Mouse (Mus musculus): ENCODE results near the gene Ets2. TPM values are rescaled to one million over a fixed set of nuclear protein-coding genes. Genes with fewer than 3 reads are reported as not detected.

Gene Ets2
- total and polyA plus RNA-seq, 3 experiments, result 49.4 to 138 (median 74.7) TPM

GRCm38 (mm10) chr16:95749291-95750103, 47.6 kb downstream of the Ets2 start:
- Histone ChIP-seq H3K27me3 (ENCODE audit: insufficient read depth, low read length) (peaks cover 14% of the 10 kb centered on the region), H3K36me3 (replicated peaks) (no peaks in the 10 kb centered on the region), H3K9me3 (replicated peaks) (no peaks in the 10 kb centered on the region), H3K4me1 (ENCODE audit: insufficient read depth, low read depth, low read length) (peaks cover 21% of the 10 kb centered on the region), H3K4me3 (ENCODE audit: low read depth, low read length) (no peak overlapping the region)
- TF ChIP-seq POLR2AphosphoS5 (IDR thresholded peaks at IDR 0.05; ENCODE audit: insufficient replicate concordance, low read depth, low read length) (no peak), GATA1 (IDR thresholded peaks at IDR 0.05; ENCODE audit: borderline replicate concordance, low read length) (no peak), CTCF (IDR thresholded peaks at IDR 0.05; ENCODE audit: low read depth, low read length) (no peak), GATA2 (IDR thresholded peaks at IDR 0.05; ENCODE audit: borderline replicate concordance, low read depth, low read length) (no peak), TAL1 (conservative IDR thresholded peaks at IDR 0.05; ENCODE audit: low read depth, low read length) (no peak)
- DNase-seq (ENCODE audit: low spot score) (no peak), ATAC-seq (ENCODE audit: extremely low read depth, insufficient number of reproducible peaks, low FRiP score, poor library complexity, severe bottlenecking) (no peak)

- Histone ChIP-seq H3K4me1 (ENCODE audit: insufficient read depth, low read depth, low read length) (peaks cover 21% of the 10 kb centered on the region), H3K9me3 (replicated peaks) (no peaks in the 10 kb centered on the region), H3K27me3 (ENCODE audit: insufficient read depth, low read length) (peaks cover 14% of the 10 kb centered on the region), H3K4me3 (ENCODE audit: low read depth, low read length) (no peak overlapping the region), H3K36me3 (replicated peaks) (no peaks in the 10 kb centered on the region)
- ATAC-seq (ENCODE audit: extremely low read depth, insufficient number of reproducible peaks, low FRiP score, poor library complexity, severe bottlenecking) (peak; percentile 22; the same call in 1 of the 2 replicates), DNase-seq (ENCODE audit: low spot score) (no peak)
- TF ChIP-seq GATA2 (IDR thresholded peaks at IDR 0.05; ENCODE audit: borderline replicate concordance, low read depth, low read length) (no peak), TAL1 (conservative IDR thresholded peaks at IDR 0.05; ENCODE audit: low read depth, low read length) (no peak), GATA1 (IDR thresholded peaks at IDR 0.05; ENCODE audit: borderline replicate concordance, low read length) (no peak), POLR2AphosphoS5 (IDR thresholded peaks at IDR 0.05; ENCODE audit: insufficient replicate concordance, low read depth, low read length) (no peak), CTCF (IDR thresholded peaks at IDR 0.05; ENCODE audit: low read depth, low read length) (no peak)
These were observed 48.3 kb downstream of the Ets2 start for GRCm38 (mm10) chr16:95750211-95750629.

GRCm38 (mm10) chr16:95752502-95752901, 50.6 kb downstream of the Ets2 start:
- no peak for DNase-seq (ENCODE audit: low spot score)
- peaks cover 21% of the 10 kb centered on the region for H3K4me1 ChIP-seq (ENCODE audit: insufficient read depth, low read depth, low read length)
- no peaks in the 10 kb centered on the region for H3K9me3 ChIP-seq (replicated peaks)
- no peaks in the 10 kb centered on the region for H3K36me3 ChIP-seq (replicated peaks)
- no peak for TF ChIP-seq GATA2 (IDR thresholded peaks at IDR 0.05; ENCODE audit: borderline replicate concordance, low read depth, low read length)
- TF ChIP-seq CTCF (IDR thresholded peaks at IDR 0.05; ENCODE audit: low read depth, low read length), result no peak
- no peak for TF ChIP-seq POLR2AphosphoS5 (IDR thresholded peaks at IDR 0.05; ENCODE audit: insufficient replicate concordance, low read depth, low read length)
- no peak for TF ChIP-seq TAL1 (conservative IDR thresholded peaks at IDR 0.05; ENCODE audit: low read depth, low read length)
- TF ChIP-seq GATA1 (IDR thresholded peaks at IDR 0.05; ENCODE audit: borderline replicate concordance, low read length), result no peak
- ATAC-seq (ENCODE audit: extremely low read depth, insufficient number of reproducible peaks, low FRiP score, poor library complexity, severe bottlenecking), result no peak
- no peak overlapping the region for H3K4me3 ChIP-seq (ENCODE audit: low read depth, low read length)
- H3K27me3 ChIP-seq (ENCODE audit: insufficient read depth, low read length), result peaks cover 9% of the 10 kb centered on the region

GRCm38 (mm10) chr16:95753295-95753694, 51.4 kb downstream of the Ets2 start:
- peaks cover 21% of the 10 kb centered on the region for H3K4me1 ChIP-seq (ENCODE audit: insufficient read depth, low read depth, low read length)
- H3K4me3 ChIP-seq (ENCODE audit: low read depth, low read length), result no peak overlapping the region
- no peak for ATAC-seq (ENCODE audit: extremely low read depth, insufficient number of reproducible peaks, low FRiP score, poor library complexity, severe bottlenecking)
- H3K9me3 ChIP-seq (replicated peaks), result no peaks in the 10 kb centered on the region
- H3K27me3 ChIP-seq (ENCODE audit: insufficient read depth, low read length), result peaks cover 4% of the 10 kb centered on the region
- no peak for TF ChIP-seq GATA2 (IDR thresholded peaks at IDR 0.05; ENCODE audit: borderline replicate concordance, low read depth, low read length)
- no peak for TF ChIP-seq POLR2AphosphoS5 (IDR thresholded peaks at IDR 0.05; ENCODE audit: insufficient replicate concordance, low read depth, low read length)
- TF ChIP-seq CTCF (IDR thresholded peaks at IDR 0.05; ENCODE audit: low read depth, low read length), result no peak
- TF ChIP-seq TAL1 (conservative IDR thresholded peaks at IDR 0.05; ENCODE audit: low read depth, low read length), result no peak
- no peak for TF ChIP-seq GATA1 (IDR thresholded peaks at IDR 0.05; ENCODE audit: borderline replicate concordance, low read length)
- H3K36me3 ChIP-seq (replicated peaks), result no peaks in the 10 kb centered on the region
- no peak for DNase-seq (ENCODE audit: low spot score)

- H3K36me3 ChIP-seq (replicated peaks), result no peaks in the 10 kb centered on the region
- TF ChIP-seq POLR2AphosphoS5 (IDR thresholded peaks at IDR 0.05; ENCODE audit: insufficient replicate concordance, low read depth, low read length), result no peak
- no peak for TF ChIP-seq GATA1 (IDR thresholded peaks at IDR 0.05; ENCODE audit: borderline replicate concordance, low read length)
- no peak for TF ChIP-seq GATA2 (IDR thresholded peaks at IDR 0.05; ENCODE audit: borderline replicate concordance, low read depth, low read length)
- TF ChIP-seq CTCF (IDR thresholded peaks at IDR 0.05; ENCODE audit: low read depth, low read length), result no peak
- no peak for TF ChIP-seq TAL1 (conservative IDR thresholded peaks at IDR 0.05; ENCODE audit: low read depth, low read length)
- ATAC-seq (ENCODE audit: extremely low read depth, insufficient number of reproducible peaks, low FRiP score, poor library complexity, severe bottlenecking) (no peak), DNase-seq (ENCODE audit: low spot score) (no peak)
- no peak overlapping the region for H3K4me3 ChIP-seq (ENCODE audit: low read depth, low read length)
- peaks cover 16% of the 10 kb centered on the region for H3K4me1 ChIP-seq (ENCODE audit: insufficient read depth, low read depth, low read length)
- no peaks in the 10 kb centered on the region for H3K9me3 ChIP-seq (replicated peaks)
- H3K27me3 ChIP-seq (ENCODE audit: insufficient read depth, low read length), result peaks cover 4% of the 10 kb centered on the region
These were observed 57.5 kb downstream of the Ets2 start for GRCm38 (mm10) chr16:95759151-95759987.

GRCm38 (mm10) chr16:95759988-95760391, 58.1 kb downstream of the Ets2 start:
- H3K4me1 ChIP-seq (ENCODE audit: insufficient read depth, low read depth, low read length), result peaks cover 16% of the 10 kb centered on the region
- H3K27me3 ChIP-seq (ENCODE audit: insufficient read depth, low read length), result peaks cover 4% of the 10 kb centered on the region
- ATAC-seq (ENCODE audit: extremely low read depth, insufficient number of reproducible peaks, low FRiP score, poor library complexity, severe bottlenecking) (no peak), DNase-seq (ENCODE audit: low spot score) (no peak)
- no peak overlapping the region for H3K4me3 ChIP-seq (ENCODE audit: low read depth, low read length)
- H3K9me3 ChIP-seq (replicated peaks), result no peaks in the 10 kb centered on the region
- H3K36me3 ChIP-seq (replicated peaks), result no peaks in the 10 kb centered on the region
- TF ChIP-seq GATA1 (IDR thresholded peaks at IDR 0.05; ENCODE audit: borderline replicate concordance, low read length) (no peak), CTCF (IDR thresholded peaks at IDR 0.05; ENCODE audit: low read depth, low read length) (no peak), GATA2 (IDR thresholded peaks at IDR 0.05; ENCODE audit: borderline replicate concordance, low read depth, low read length) (no peak), TAL1 (conservative IDR thresholded peaks at IDR 0.05; ENCODE audit: low read depth, low read length) (no peak), POLR2AphosphoS5 (IDR thresholded peaks at IDR 0.05; ENCODE audit: insufficient replicate concordance, low read depth, low read length) (no peak)
